Mouse (Mus musculus) erythroblast, embryonic 14.5 days (primary cell): ENCODE results near the gene Tmem51.

Source experiments
- GATA1 ChIP-seq: IDR thresholded peaks from 2 replicates; pipeline ENCODE4 v1.6.1; 2012; ENCODE audit warnings: low read length, inconsistent platforms, mixed read lengths
- TAL1 ChIP-seq: IDR thresholded peaks from 3 replicates; pipeline ENCODE4 v1.6.1; 2012; ENCODE audit warnings: low read length, inconsistent platforms, mixed read lengths

DNA sequence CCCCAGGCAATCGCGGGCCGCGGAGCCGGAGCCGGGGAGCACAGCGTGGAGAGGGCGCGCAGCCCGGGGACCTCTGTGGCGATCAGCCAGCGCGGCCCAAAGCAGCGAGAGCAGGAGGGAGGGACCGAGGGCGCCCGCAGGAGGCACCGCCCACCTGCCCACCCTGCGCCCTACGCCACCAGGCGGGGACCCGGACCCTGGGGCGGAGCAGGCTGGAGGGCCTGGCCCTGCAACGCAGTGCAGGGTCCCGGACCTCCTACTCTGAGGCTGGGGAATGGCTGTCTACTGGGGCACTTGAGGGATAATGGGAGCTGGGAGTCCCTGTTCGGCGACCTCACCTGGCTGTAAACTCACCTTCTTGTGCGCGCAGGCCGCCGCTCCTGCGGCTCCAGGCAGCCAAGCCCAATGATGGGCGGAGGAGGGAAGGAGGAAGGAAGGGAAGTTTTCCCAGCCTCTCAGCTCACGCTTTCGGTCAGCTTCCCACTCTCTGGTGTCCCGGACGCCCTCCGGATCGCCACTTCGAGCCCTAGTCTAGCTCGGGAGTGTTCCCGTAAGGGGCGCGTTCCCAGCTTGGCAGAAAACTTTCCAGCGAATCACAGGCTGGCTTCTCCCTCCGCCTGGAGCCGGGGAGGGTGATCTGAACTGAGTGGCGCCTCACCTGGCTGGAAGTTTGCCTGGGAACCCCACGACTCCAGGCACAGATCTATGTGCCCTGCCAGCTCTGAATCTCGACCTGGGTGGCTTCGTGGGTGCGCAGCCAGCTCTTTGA, at the start of gene Tmem51:
- no peak for TF ChIP-seq GATA1
- TF ChIP-seq TAL1 = no peak
